Mouse (Mus musculus) E14TG2a.4 (cell line): ENCODE measurements around the gene Kcnj16.

Experiments
- CTCF ChIP-seq: conservative IDR thresholded peaks from 2 replicates; pipeline ENCODE4 v1.5.1; 2014; ENCODE audit warnings: low read length
- NANOG ChIP-seq: IDR thresholded peaks from 2 replicates; pipeline ENCODE4 v1.6.1; 2014; ENCODE audit warnings: borderline replicate concordance, low read length, mixed read lengths
- POU5F1 ChIP-seq: IDR thresholded peaks from 2 replicates; pipeline ENCODE4 v1.6.1; 2014; ENCODE audit warnings: low read length, borderline replicate concordance

GRCm38 (mm10) chr11:110985949-110986348 lies 18.1 kb downstream of the Kcnj16 start:
- TF ChIP-seq CTCF (no peak), POU5F1 (no peak), NANOG (no peak)
